Mouse (Mus musculus): ENCODE results near the gene Hspb3.

Hspb3 gene

GRCm38 (mm10) chr13:113635799-113636222 is 27.7 kb downstream of the Hspb3 start:
- DNase-seq (ENCODE audit: low read depth, low spot score), result peak; percentile 60

GRCm38 (mm10) chr13:113634732-113635481 is 28.6 kb downstream of the Hspb3 start:
- DNase-seq (ENCODE audit: low read depth, low spot score), result peak; percentile 50

DNA sequence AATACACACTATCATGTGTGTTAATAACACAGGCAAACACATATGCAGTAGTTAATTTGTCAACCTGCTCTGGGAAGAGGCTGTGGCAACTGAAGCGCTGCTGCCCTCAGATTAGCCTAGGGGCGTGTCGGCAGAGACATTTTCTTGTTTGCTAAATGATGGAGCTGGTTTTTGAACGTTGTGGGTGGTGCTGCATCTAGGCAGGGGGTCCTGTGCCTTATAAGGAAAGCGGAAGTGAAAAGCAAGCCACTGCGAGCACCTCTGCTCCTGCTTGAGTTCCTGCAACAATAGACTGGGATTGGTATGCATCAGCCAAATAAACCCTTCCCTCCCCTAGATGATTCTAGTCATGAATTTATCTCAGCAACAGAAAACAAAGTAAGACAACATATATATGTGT is 31.0 kb downstream of the Hspb3 start:
- DNase-seq (ENCODE audit: low read depth, low spot score), result no peak

DNA sequence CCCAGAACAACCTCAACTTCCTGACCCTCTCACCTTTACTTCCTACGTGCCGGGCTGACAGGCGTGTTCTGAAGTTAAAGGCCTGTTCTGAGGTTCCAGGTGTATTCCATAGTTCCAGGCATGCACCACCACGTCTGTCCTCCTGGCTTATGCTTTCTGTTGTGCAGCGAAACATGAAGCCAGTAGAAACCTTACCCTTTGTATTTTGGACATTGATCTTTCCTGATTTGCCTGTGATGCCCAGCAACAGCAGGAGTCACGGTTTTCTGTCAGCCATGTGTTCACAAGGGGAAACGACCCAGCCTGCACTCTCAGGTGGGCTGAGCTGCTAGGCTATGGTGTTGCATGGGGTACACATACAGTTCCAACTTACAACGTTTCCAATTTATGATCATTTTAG is 35.9 kb downstream of the Hspb3 start:
- DNase-seq (ENCODE audit: low read depth, low spot score), result no peak

- no peak for DNase-seq (ENCODE audit: low read depth, low spot score)
These were observed 40.6 kb downstream of the Hspb3 start for GRCm38 (mm10) chr13:113622865-113623255.

DNA sequence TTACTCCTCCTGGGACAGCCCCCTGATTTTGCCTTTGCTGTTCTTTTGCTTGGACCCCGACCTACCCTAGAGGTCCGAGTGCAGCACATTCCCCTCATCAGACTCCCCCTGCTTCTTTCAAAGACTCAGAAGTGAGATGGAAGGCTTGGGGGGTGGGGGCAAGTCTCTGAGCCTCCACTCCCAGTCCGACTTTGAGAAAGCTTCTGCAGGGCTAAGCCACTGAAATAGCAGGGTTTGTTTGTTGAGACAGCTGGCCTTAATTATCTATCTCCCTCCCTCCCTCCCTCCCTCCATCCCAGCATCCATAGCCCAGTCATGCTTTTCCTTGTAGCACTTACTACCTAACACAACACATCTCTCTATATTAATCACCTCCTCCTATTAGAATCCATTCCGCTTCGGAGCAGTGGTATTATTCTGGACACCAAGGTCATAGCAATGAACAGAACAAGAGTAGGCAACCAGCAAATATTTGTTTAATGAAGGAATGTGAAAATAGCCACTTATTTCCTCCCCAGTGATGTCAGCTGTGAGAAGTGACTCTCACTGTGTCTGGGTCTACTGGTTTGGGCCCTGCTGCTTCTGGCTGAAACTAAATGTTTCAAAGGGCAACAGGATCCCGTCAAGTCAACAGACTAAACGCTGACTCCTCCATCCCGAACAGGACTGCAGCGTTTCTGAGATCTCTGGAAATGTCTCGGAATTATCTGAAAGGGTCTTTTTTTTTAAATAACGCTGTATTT is 41.2 kb downstream of the Hspb3 start:
- no peak for DNase-seq (ENCODE audit: low read depth, low spot score)

DNA sequence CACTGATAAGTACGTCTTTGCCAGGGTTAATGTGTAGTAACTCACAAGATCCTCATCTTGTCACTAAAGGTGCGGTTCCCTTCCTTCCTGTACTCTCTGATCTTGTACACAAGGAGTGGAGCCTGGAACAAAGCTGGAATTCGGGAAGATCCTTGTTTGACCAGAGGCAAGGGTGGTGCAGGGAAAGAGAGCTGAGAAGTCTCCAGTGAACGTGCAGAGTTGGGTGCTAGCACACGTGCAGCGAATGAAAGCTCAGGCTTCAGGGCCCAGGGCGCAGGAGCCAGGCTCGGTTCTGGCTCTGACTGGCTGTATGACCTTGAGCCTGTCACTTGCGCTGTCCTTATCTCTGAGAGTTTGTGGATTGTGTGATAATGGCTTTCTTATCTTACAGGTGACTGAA is 44.5 kb downstream of the Hspb3 start:
- DNase-seq (ENCODE audit: low read depth, low spot score), result no peak

DNA sequence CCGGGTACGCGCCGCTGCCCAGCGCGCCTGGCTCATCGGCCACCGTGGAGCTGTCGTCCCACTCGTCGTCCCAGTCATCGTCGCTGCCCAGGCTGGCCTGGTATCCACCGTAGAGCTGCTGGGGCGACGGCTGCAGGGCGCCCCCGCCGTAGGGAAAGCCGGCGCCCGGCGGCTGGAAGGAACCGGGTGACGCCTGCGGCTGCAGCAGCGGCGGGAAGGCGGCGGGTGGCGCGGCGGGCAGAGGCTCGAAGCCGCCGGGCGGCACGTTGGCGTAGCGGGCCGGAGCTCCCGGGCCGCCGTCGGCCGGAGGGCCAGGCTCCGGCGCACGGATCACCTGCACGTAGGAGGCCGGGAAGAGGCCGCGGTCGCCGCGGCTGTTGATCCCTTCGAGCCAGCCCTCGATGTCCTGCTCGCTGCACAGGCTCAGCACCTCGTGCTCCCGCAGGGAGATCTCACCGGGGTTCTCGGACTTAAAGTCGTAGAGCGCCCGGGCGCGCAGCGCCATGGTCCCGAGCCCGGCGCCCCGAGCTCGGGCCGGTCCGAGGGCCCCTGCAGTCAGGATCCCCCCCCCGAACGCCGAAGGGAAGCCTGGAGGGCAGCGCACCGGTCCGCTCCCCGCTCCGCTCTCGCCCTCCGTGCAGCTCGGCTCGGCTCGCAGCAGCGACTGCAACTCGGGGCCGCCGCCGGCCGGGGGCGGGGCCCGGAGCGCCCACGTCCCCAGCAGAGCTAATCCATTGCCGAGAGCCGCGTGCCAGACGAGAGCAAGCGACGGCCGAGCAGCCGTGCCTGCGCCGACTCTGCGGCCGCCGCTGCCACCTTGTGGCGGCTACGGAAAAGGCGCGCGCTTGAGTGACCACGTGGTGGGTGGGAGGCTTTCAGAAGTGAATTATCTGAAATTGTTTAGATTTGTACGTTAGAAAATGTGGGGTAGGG is 45.3 kb downstream of the Hspb3 start, which contains the start of gene Snx18:
Snx18 (minus strand) TSS at position 674 of the 933 bp plus-strand sequence.
- peak; percentile 97 for DNase-seq (ENCODE audit: low read depth, low spot score)

- peak; percentile 62 for DNase-seq (ENCODE audit: low read depth, low spot score)
These were observed 46.1 kb downstream of the Hspb3 start for GRCm38 (mm10) chr13:113617338-113617890.

DNA sequence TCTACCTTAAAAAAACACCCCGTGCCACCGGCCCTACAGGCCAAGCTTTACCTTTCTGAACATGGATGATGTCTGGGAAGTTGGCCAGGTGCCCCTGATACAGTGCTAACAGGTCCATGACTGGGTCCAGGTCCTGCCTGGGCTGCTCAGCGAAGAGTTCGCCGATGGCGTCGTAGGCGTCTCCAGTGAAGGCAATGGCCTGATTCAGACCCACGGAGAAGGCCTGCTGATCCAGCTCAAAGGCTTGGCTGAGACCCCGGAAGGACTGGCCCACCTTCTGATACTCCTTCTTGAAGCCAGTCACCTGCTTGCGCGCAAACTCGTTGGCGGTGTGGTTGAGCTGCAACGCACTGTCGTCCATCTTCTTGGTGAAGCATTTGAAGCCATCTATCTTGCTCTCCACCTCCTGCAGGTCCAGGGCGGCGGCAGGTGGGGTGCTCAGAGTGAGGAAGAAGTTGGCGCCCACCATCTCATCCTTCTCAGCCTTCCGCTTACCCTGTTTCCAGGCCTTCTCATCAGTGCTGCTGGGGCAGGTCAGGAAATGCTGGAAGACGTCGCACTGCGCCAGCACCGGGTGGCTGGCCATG is 46.6 kb downstream of the Hspb3 start:
- DNase-seq (ENCODE audit: low read depth, low spot score), result peak; percentile 53

DNA sequence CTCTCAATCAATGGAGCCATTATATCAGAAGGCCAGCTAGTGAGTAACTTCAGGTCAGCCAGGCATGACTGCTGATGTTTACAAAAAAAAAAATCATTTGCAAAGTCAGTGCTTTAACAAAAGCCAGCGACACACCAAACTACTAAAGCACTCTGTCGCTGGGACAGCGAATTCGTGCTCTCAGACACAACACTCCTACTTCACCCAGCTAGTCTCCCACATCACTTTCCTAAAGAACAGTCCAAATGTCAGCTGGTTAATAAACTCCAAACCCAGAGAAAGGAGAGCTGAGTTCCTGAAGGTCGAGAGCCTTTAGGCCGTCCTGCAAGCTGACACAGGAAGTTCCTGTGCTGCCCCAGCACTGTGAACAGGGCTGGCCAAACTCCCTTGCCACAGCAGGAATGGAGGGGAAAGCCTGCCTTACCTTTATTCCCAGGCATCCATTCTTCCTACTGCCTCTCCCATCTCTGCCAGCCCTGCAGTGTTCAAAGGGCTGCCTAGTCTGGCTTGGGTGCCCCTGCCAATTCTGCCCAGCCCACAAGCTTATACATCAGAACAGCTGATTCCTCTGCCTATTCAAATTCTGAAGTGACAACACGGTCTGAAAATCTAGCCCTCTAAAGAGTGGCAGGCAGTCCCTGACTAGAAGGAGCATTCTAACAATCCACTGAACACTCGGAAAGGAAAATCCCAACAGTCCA is 47.4 kb downstream of the Hspb3 start:
- peak; percentile 48 for DNase-seq (ENCODE audit: low read depth, low spot score)

DNA sequence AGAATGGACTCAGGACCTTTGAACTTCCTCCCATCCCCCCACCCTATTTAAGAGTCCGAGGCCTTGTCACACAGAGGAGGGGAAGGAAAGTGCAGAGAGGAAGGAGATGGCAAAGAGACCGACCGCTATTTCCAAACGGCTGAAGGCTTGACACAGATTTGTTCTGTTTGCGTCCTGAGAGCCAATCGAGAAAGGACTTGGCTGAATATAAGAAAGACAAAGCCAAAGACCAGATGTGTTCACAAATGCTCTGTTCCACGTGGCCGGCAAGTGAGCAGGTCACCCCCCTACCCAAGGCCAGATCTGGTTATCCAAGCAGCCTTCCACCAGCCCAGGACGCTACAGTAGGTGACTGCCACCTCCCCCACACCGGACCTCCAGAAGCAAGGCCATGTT is 47.9 kb downstream of the Hspb3 start:
- DNase-seq (ENCODE audit: low read depth, low spot score), result peak; percentile 54

DNA sequence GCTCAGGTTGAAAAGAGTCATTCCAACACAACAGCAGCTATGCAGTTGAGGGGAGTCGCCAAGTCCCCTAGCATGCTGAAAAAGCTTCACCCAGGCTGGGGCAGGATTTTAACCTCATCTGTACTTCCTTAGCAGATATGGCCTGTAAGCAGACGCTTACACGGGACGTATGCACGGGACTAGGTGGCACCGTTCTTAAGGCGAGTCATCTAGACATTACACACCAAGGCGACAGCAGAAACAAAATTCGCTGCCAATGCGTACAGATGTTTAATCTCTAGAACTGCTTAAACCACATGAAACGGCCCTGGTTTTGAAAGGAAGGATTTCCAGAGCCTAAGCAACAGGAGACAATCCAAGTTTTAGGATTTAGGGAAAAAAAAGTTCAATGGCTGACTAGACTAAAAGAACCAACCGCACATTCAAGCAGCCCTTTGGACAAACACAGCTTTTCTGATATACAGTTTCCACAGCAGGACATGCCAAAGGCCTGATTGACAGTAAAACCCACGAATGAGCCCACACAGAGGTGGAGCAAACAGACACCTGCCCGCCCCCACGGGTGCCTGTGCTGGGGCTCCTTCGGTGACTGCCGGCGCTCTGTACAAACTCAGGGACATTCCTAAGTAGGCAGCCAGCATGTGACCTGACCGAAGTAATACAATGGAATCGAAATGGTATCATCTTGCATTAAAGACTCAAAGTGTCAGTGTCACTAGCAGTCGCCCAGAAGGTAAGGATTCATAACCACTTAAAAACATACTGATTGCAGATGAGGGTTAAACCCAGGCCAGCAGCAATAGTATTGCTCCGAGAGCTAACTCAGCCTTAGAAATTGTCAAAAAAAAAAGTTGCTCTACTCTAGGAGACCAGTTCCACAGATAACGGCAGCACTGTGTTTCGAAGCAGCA is 48.6 kb downstream of the Hspb3 start:
- DNase-seq (ENCODE audit: low read depth, low spot score), result peak; percentile 95

- DNase-seq (ENCODE audit: low read depth, low spot score), result no peak
These were observed 49.6 kb downstream of the Hspb3 start for GRCm38 (mm10) chr13:113613882-113614281.

GRCm38 (mm10) chr13:113613341-113613740 is 50.1 kb downstream of the Hspb3 start:
- no peak for DNase-seq (ENCODE audit: low read depth, low spot score)

Data from CD4-positive, CD25-positive, alpha-beta regulatory T cell, adult 2 months (primary cell).